Mouse (Mus musculus): Measurements from ENCODE around the gene Spef1. TPM values are rescaled to one million over a fixed set of nuclear protein-coding genes. Genes with fewer than 3 reads are reported as not detected.

Gene Spef1
- polyA plus RNA-seq, 1 experiment from 2014 or later: 2.5 TPM

DNA sequence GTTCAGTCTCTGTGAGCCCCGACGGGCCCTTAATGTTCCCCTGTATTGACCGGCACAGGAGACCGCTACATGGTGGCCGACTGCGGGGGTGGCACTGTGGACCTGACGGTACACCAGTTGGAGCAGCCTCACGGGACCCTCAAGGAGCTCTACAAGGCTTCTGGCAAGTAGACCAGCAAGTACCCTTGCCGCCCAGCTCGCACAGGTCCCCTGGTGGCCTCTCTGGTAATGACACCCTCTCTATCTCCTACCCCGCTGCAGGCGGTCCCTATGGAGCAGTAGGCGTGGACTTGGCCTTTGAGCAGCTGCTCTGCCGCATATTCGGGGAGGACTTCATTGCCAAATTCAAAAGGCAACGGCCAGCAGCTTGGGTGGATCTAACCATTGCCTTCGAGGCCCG, 44.5 kb downstream of the Spef1 start:
- no peaks in the 10 kb centered on the region for H3K4me1 ChIP-seq (replicated peaks; ENCODE audit: control insufficient read depth, insufficient read depth)
- peak overlapping the region; percentile 31; the same call in 1 of the 2 replicates for H3K4me2 ChIP-seq (replicated peaks; ENCODE audit: low read depth)
- no peaks in the 10 kb centered on the region for H3K9me3 ChIP-seq (ENCODE audit: control insufficient read depth, low read length)
- H3K9ac ChIP-seq (ENCODE audit: low read length): 0 out of 2 replicates have a peak overlapping the region, but pooled peaks have one; percentile 13
- no peak overlapping the region for H3K4me3 ChIP-seq (ENCODE audit: low read depth, low read length)
- H3K27me3 ChIP-seq (ENCODE audit: control insufficient read depth, insufficient read depth, low read length): no peaks in the 10 kb centered on the region
- TF ChIP-seq EP300 (optimal IDR thresholded peaks at IDR 0.05): no peak
- TF ChIP-seq CTCF (IDR thresholded peaks at IDR 0.05; ENCODE audit: low read depth): peak; percentile 82
- WGBS: 25% methylated on average over 18 of the region's 18 CpGs
- peaks cover 20% of the 10 kb centered on the region for H3K36me3 ChIP-seq (ENCODE audit: control insufficient read depth, insufficient read depth, low read length)
- peak; percentile 86 for DNase-seq (ENCODE audit: low spot score)
- H3K27ac ChIP-seq (replicated peaks): no peak overlapping the region
- ATAC-seq (ENCODE audit: low FRiP score, low TSS enrichment): peak; percentile 80

DNA sequence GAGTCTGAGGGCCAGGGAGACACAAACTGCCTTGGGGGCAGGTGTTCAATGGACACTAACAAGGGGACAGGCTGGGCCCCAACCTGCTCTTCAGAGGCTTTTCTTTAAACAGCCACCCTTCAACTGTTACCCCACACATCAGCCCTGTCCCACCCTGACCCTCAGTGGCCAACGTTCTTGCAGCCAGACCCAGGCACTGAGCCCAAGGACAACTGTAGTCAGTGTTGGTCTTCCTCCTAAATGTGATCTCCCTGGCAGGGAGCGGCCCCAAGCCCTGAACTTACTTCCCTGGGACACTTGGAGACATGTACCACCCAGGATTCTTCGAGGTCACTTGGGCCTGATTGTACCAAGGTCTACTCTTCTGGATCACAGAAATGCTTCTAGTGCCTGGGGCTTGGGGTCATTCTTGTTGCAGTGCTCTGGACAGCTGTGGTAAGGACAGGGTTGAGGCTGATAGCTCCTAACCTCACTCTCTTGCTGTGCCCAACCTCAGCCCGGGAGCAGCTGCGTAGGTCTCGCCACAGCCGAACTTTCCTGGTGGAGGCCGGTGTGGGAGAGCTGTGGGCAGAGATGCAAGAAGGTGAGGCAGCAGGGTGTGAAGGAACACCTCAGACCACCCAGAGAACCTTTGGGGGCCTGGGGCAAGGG, 45.6 kb downstream of the Spef1 start:
- DNase-seq (ENCODE audit: low spot score): no peak
- Histone ChIP-seq H3K4me1 (replicated peaks; ENCODE audit: control insufficient read depth, insufficient read depth) (no peaks in the 10 kb centered on the region), H3K27ac (replicated peaks) (no peak overlapping the region), H3K4me3 (ENCODE audit: low read depth, low read length) (no peak overlapping the region), H3K9ac (ENCODE audit: low read length) (no peak overlapping the region), H3K4me2 (replicated peaks; ENCODE audit: low read depth) (no peak overlapping the region), H3K9me3 (ENCODE audit: control insufficient read depth, low read length) (no peaks in the 10 kb centered on the region), H3K36me3 (ENCODE audit: control insufficient read depth, insufficient read depth, low read length) (peaks cover 16% of the 10 kb centered on the region), H3K27me3 (ENCODE audit: control insufficient read depth, insufficient read depth, low read length) (no peaks in the 10 kb centered on the region)
- no peak for ATAC-seq (ENCODE audit: low FRiP score, low TSS enrichment)
- 85% methylated on average over 8 of the region's 8 CpGs for WGBS
- no peak for TF ChIP-seq EP300 (optimal IDR thresholded peaks at IDR 0.05)
- no peak for TF ChIP-seq CTCF (IDR thresholded peaks at IDR 0.05; ENCODE audit: low read depth)

DNA sequence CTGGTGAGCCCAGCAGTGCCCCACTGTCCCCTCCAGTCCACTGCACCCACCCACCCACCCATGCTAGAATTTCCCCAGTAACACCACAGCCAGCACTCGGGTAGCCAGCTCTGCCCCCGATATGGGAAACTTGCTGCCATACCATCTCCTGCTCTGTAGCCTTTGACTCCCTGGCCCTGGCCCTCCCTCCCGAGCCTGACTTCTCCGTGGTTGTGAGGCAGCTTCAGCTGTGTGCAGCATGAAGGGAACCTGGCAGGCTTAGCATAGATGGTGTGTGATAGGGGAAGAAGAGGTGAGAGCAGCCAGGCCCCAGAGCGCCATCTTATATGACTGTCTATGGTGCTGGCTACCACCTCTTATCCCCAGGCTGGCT, 46.6 kb downstream of the Spef1 start:
- TF ChIP-seq EP300 (optimal IDR thresholded peaks at IDR 0.05) (no peak), CTCF (IDR thresholded peaks at IDR 0.05; ENCODE audit: low read depth) (no peak)
- no peak overlapping the region for H3K9ac ChIP-seq (ENCODE audit: low read length)
- 56% methylated on average over 5 of the region's 5 CpGs for WGBS
- no peaks in the 10 kb centered on the region for H3K9me3 ChIP-seq (ENCODE audit: control insufficient read depth, low read length)
- no peaks in the 10 kb centered on the region for H3K27me3 ChIP-seq (ENCODE audit: control insufficient read depth, insufficient read depth, low read length)
- H3K36me3 ChIP-seq (ENCODE audit: control insufficient read depth, insufficient read depth, low read length): peaks cover 10% of the 10 kb centered on the region; the same call in 1 of the 2 replicates
- H3K4me2 ChIP-seq (replicated peaks; ENCODE audit: low read depth): no peak overlapping the region
- H3K4me3 ChIP-seq (ENCODE audit: low read depth, low read length): no peak overlapping the region
- no peaks in the 10 kb centered on the region for H3K4me1 ChIP-seq (replicated peaks; ENCODE audit: control insufficient read depth, insufficient read depth)
- no peak for ATAC-seq (ENCODE audit: low FRiP score, low TSS enrichment)
- no peak for DNase-seq (ENCODE audit: low spot score)
- H3K27ac ChIP-seq (replicated peaks): 0 out of 2 replicates have a peak overlapping the region, but pooled peaks have one; percentile 8

DNA sequence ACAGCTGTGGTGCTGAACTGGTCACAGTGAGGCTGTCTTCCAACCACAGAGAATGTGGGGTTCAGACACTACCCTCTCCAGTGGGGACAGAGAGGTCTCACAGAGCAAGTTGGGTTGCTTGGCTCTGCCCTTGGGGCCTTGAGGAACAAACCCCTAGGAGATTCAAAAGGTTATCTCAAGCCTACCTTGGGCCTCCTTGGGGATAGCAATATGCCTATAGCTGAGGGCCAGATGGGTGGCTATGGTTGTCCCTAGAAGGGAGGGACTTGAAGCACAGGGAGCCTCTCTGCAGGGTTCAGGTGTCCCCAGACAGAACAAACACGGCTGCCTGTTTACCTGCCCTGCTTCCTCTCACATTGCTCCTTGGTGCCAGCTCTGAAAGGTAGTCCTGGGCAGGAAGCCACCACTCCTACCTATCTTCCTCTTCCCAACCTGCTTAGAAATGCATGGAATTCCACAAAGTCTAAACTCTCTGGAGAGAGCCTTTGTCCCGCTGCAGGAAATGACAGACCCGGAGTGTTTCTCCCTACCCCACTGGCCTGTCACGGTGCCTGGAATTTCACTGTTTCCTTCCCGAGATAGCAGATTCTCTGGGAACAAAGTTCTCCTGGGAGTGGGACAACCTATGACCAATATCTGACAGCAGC, 47.1 kb downstream of the Spef1 start:
- TF ChIP-seq EP300 (optimal IDR thresholded peaks at IDR 0.05) (no peak), CTCF (IDR thresholded peaks at IDR 0.05; ENCODE audit: low read depth) (no peak)
- peak; percentile 6; the same call in 1 of the 2 replicates for ATAC-seq (ENCODE audit: low FRiP score, low TSS enrichment)
- H3K9ac ChIP-seq (ENCODE audit: low read length): no peak overlapping the region
- 27% methylated on average over 5 of the region's 5 CpGs for WGBS
- no peak overlapping the region for H3K4me3 ChIP-seq (ENCODE audit: low read depth, low read length)
- no peak overlapping the region for H3K4me2 ChIP-seq (replicated peaks; ENCODE audit: low read depth)
- H3K36me3 ChIP-seq (ENCODE audit: control insufficient read depth, insufficient read depth, low read length): peaks cover 7% of the 10 kb centered on the region; the same call in 1 of the 2 replicates
- DNase-seq (ENCODE audit: low spot score): no peak
- no peaks in the 10 kb centered on the region for H3K9me3 ChIP-seq (ENCODE audit: control insufficient read depth, low read length)
- peak overlapping the region; percentile 40; the same call in 1 of the 2 replicates for H3K27ac ChIP-seq (replicated peaks)
- H3K4me1 ChIP-seq (replicated peaks; ENCODE audit: control insufficient read depth, insufficient read depth): no peaks in the 10 kb centered on the region
- H3K27me3 ChIP-seq (ENCODE audit: control insufficient read depth, insufficient read depth, low read length): no peaks in the 10 kb centered on the region

DNA sequence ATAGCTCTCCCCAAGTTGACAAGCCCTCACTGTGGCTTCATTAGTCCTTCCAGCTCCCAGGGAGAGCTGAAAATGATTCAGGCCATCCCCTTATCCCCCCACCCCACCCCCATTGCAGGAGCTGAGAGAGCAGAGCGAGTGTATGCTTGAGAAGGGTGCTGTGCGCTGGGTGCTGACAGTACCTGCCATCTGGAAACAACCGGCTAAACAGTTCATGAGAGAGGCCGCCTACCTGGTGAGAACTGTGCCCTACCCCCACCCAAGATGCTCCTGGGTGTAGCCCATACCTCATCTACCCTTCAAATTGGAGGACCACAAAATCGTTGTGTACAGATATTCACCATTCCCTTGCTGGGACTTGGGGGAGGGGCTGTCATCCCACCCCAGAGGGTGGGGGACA, 47.8 kb downstream of the Spef1 start:
- Histone ChIP-seq H3K4me2 (replicated peaks; ENCODE audit: low read depth) (no peak overlapping the region), H3K9ac (ENCODE audit: low read length) (no peak overlapping the region), H3K4me3 (ENCODE audit: low read depth, low read length) (no peak overlapping the region), H3K27ac (replicated peaks) (no peak overlapping the region), H3K36me3 (ENCODE audit: control insufficient read depth, insufficient read depth, low read length) (peaks cover 3% of the 10 kb centered on the region; the same call in 1 of the 2 replicates), H3K27me3 (ENCODE audit: control insufficient read depth, insufficient read depth, low read length) (no peaks in the 10 kb centered on the region), H3K9me3 (ENCODE audit: control insufficient read depth, low read length) (no peaks in the 10 kb centered on the region), H3K4me1 (replicated peaks; ENCODE audit: control insufficient read depth, insufficient read depth) (no peaks in the 10 kb centered on the region)
- DNase-seq (ENCODE audit: low spot score) (no peak), ATAC-seq (ENCODE audit: low FRiP score, low TSS enrichment) (no peak)
- TF ChIP-seq EP300 (optimal IDR thresholded peaks at IDR 0.05) (no peak), CTCF (IDR thresholded peaks at IDR 0.05; ENCODE audit: low read depth) (no peak)
- 87% methylated on average over 5 of the region's 5 CpGs for WGBS

DNA sequence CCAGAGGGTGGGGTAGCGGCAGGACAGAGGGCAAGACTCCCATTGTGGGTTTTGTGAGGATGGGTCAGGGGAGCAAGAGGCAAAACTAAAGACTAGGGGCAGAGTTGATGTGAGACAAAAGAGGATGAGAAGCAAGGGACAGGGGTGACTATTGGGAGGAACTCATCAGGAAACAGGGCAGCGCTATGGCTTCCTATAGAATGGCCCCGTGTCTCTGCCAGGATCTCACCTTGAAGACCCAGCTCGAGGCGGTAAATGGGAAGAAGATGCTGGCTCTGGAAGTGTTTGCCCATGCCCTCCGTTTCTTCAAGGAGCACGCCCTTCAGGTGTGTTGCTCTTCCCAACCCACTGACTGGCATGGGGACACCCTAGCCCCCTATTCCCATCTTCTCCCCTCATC, 48.3 kb downstream of the Spef1 start:
- DNase-seq (ENCODE audit: low spot score) (no peak), ATAC-seq (ENCODE audit: low FRiP score, low TSS enrichment) (no peak)
- 88% methylated on average over 7 of the region's 7 CpGs for WGBS
- Histone ChIP-seq H3K27ac (replicated peaks) (no peak overlapping the region), H3K27me3 (ENCODE audit: control insufficient read depth, insufficient read depth, low read length) (no peaks in the 10 kb centered on the region), H3K36me3 (ENCODE audit: control insufficient read depth, insufficient read depth, low read length) (peaks cover 3% of the 10 kb centered on the region; the same call in 1 of the 2 replicates), H3K9me3 (ENCODE audit: control insufficient read depth, low read length) (no peaks in the 10 kb centered on the region), H3K4me3 (ENCODE audit: low read depth, low read length) (no peak overlapping the region), H3K4me1 (replicated peaks; ENCODE audit: control insufficient read depth, insufficient read depth) (no peaks in the 10 kb centered on the region), H3K9ac (ENCODE audit: low read length) (no peak overlapping the region), H3K4me2 (replicated peaks; ENCODE audit: low read depth) (no peak overlapping the region)
- TF ChIP-seq EP300 (optimal IDR thresholded peaks at IDR 0.05) (no peak), CTCF (IDR thresholded peaks at IDR 0.05; ENCODE audit: low read depth) (no peak)

Measured in stomach, postnatal 0 days (tissue).